Mouse (Mus musculus) midbrain, embryonic 14.5 days (tissue): ENCODE results near the gene Gpank1. TPM values are rescaled to one million over a fixed set of nuclear protein-coding genes. Genes with fewer than 3 reads are reported as not detected.
A peak's percentile ranks its signal among the peaks of the same experiment; 100 is the strongest.

ENCODE experiments used
- ATAC-seq: fragments of 200-750 bp; cut with Nextera tagmentation; 2 replicates; pipeline ENCODE4 v1.8.0; 2017; ENCODE audit warnings: moderate number of reproducible peaks, moderate library complexity; ENCODE audit not compliant: low FRiP score, low TSS enrichment
- DNase-seq: peaks from one replicate; pipeline ENCODE4 v3.0.0-alpha.2; 2015
- H3K27ac ChIP-seq: fragments of 300-500 bp; sonication (generic); replicated peaks from 2 replicates; pipeline ENCODE4 v1.5.1; 2014; ENCODE audit warnings: mild to moderate bottlenecking, low read depth, low read length, moderate library complexity
- H3K27me3 ChIP-seq: fragments of 300-500 bp; sonication (generic); 2 replicates; pipeline ENCODE4 v1.6.1; 2014; ENCODE audit warnings: low read length, control low read depth, mixed read lengths; ENCODE audit not compliant: control insufficient read depth, insufficient read depth
- H3K36me3 ChIP-seq: fragments of 300-500 bp; sonication (generic); 2 replicates; pipeline ENCODE4 v1.6.1; 2014; ENCODE audit warnings: low read length, control low read depth; ENCODE audit not compliant: control insufficient read depth, insufficient read depth
- H3K4me1 ChIP-seq: fragments of 300-500 bp; sonication (generic); 2 replicates; pipeline ENCODE4 v1.6.1; 2014; ENCODE audit warnings: mild to moderate bottlenecking, antibody characterized with exemption, low read length, control low read depth; ENCODE audit not compliant: control insufficient read depth, insufficient read depth
- H3K4me2 ChIP-seq: fragments of 300-500 bp; sonication (generic); 2 replicates; pipeline ENCODE4 v1.6.1; 2014; ENCODE audit warnings: mild to moderate bottlenecking, low read length, moderate library complexity
- H3K4me3 ChIP-seq: fragments of 300-500 bp; sonication (generic); replicated peaks from 2 replicates; pipeline ENCODE4 v1.5.1; 2014; ENCODE audit warnings: low read depth, low read length
- H3K9ac ChIP-seq: fragments of 300-500 bp; sonication (generic); replicated peaks from 2 replicates; pipeline ENCODE4 v1.6.1; 2014; ENCODE audit warnings: mild to moderate bottlenecking, low read length, moderate library complexity
- H3K9me3 ChIP-seq: fragments of 300-500 bp; sonication (generic); 2 replicates; pipeline ENCODE4 v1.6.1; 2016; ENCODE audit warnings: low read length, control low read depth, mixed read lengths; ENCODE audit not compliant: control insufficient read depth
- WGBS: fragments of 180-500 bp; shearing (Covaris S2); extraction: QIAGEN DNeasy Blood & Tissue Kit; methylation state at CpG from one replicate; pipeline ENCODE4 v1.1.7; 2014; 5-methylcytosine and 5-hydroxymethylcytosine counted together
- polyA plus RNA-seq: library from polyadenylated mRNA; unstranded; fragments of >200 nt; fragmentation: Nextera tagmentation; extraction: Ambion mirVana; gene quantifications from 2 replicates; pipeline ENCODE4 v1.2.1, GENCODE M21; 2014

Gpank1 gene
- polyA plus RNA-seq, 1 experiment from 2014 or later = 24.2 TPM

DNA sequence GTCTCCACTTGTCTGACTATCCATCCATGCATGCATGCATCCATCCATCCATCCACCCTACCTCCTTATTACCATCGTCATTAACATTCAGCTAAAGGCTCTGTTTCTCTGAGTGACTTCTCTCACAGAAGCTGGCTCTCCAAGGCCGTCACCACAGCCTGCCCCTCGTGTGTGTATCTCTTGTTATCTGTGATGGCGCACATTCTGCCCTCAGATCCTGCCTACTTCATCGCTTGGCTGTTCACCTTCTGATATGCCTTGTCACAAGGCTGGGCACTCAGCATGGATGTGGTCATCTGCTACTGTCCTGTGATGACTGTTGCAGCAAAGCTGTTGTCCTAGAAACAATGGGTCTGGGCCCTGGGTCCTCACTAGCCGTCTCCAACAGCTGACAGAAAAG, 16.5 kb upstream of the Gpank1 start:
- Histone ChIP-seq H3K4me2 (no peak overlapping the region), H3K27me3 (no peaks in the 10 kb centered on the region), H3K9me3 (no peaks in the 10 kb centered on the region), H3K36me3 (peaks cover 52% of the 10 kb centered on the region), H3K27ac (no peak overlapping the region), H3K4me1 (0 out of 2 replicates have a peak, but pooled peaks cover 3% of the 10 kb centered on the region), H3K4me3 (no peak overlapping the region), H3K9ac (no peak overlapping the region)
- DNase-seq (no peak), ATAC-seq (no peak)
- 71% methylated on average over 6 of the region's 6 CpGs for WGBS

DNA sequence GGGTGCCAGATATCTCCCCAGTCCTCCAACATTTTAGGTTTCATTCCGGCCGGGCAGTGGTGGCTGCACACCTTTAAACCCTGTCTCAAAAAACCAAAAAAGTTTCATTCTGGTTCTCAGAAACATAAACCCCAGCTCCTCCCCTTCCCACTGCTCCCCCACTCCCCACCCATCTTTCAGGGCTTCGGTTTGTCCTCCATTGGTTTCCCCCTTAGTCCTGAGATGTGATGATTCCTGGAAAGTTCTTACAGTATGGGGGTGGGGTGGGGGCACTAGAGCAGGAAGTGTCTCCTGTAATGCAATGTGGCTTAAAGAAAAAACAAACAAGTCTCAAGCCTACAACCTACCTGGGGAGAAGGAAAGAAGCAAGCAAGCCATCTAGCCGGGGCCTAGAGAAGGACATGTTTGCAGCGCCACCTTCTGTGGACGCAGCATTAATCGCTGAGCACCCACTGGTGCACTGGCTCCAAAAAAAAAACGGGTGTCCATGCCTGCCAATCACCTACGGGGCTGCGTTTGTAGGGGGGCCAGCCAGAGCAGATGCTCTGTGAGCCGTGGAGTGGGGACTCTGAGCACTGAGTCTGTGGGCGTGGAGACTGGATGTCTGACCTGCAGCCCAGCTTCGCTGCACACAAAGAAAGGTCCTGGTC, 15.4 kb upstream of the Gpank1 start:
- DNase-seq (peak; percentile 70), ATAC-seq (no peak)
- 18% methylated on average over 13 of the region's 13 CpGs for WGBS
- H3K27me3 ChIP-seq = no peaks in the 10 kb centered on the region
- peak overlapping the region; percentile 39; the same call in 1 of the 2 replicates for H3K9ac ChIP-seq
- no peak overlapping the region for H3K27ac ChIP-seq
- H3K4me3 ChIP-seq = no peak overlapping the region
- no peaks in the 10 kb centered on the region for H3K9me3 ChIP-seq
- H3K4me2 ChIP-seq = peak overlapping the region; percentile 28
- H3K36me3 ChIP-seq = peaks cover 41% of the 10 kb centered on the region
- H3K4me1 ChIP-seq = 0 out of 2 replicates have a peak, but pooled peaks cover 3% of the 10 kb centered on the region

DNA sequence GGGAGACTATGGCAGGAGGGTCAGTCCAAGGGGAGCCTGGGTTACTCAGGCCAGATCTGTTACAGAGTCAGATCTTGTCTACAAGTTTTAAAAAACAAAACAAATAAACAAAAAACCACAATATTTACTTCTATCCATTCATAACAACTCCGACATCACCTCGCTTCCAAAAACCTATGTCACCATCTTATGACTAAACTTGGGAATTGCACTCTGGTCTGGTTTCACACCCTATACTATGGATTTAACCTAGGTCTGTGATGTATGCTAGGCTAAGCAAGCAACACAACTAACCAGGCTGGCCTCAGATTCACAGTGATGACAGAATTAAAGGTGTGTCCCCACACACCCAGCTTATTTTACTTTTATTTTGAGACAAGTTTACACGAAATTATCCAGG, 14.7 kb upstream of the Gpank1 start:
- Histone ChIP-seq H3K4me2 (peak overlapping the region; percentile 28), H3K9ac (no peak overlapping the region), H3K4me3 (no peak overlapping the region), H3K27ac (no peak overlapping the region), H3K27me3 (no peaks in the 10 kb centered on the region), H3K4me1 (0 out of 2 replicates have a peak, but pooled peaks cover 3% of the 10 kb centered on the region), H3K36me3 (peaks cover 34% of the 10 kb centered on the region), H3K9me3 (no peaks in the 10 kb centered on the region)
- WGBS = 66% methylated on average over 3 of the region's 3 CpGs
- peak; percentile 39 for DNase-seq
- ATAC-seq = no peak

DNA sequence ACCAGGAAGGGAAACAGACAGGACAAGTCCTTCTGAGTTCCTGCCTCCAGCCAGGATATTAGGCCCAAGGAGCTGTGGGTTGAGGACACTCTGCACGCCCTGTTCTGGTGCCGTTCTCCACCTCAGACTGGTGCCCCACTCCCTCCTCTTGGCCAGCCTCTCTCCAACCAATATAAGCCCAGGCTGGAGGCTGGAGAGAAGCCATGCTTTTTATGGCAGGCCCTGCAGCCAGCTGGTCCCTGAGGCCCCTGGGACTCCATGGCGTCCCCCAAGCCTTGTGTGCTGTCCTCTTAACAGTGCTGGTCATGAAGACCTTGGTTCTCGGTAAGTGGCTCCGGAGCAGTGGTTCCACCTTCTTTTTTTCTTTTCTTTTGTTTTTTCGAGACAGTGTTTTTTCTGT, 13.2 kb upstream of the Gpank1 start, which contains the start of gene Ly6g5c:
Ly6g5c (plus strand) TSS at position 183 of the 400 bp plus-strand sequence.
- Histone ChIP-seq H3K36me3 (peaks cover 19% of the 10 kb centered on the region), H3K27me3 (no peaks in the 10 kb centered on the region), H3K9ac (no peak within 1 kb of the TSS), H3K4me1 (0 out of 2 replicates have a peak, but pooled peaks cover 3% of the 10 kb centered on the region), H3K9me3 (no peaks in the 10 kb centered on the region), H3K4me3 (no peak within 1 kb of the TSS), H3K27ac (no peak within 1 kb of the TSS), H3K4me2 (no peak within 1 kb of the TSS)
- 82% methylated on average over 6 of the region's 6 CpGs for WGBS
- DNase-seq (no peak), ATAC-seq (no peak)

DNA sequence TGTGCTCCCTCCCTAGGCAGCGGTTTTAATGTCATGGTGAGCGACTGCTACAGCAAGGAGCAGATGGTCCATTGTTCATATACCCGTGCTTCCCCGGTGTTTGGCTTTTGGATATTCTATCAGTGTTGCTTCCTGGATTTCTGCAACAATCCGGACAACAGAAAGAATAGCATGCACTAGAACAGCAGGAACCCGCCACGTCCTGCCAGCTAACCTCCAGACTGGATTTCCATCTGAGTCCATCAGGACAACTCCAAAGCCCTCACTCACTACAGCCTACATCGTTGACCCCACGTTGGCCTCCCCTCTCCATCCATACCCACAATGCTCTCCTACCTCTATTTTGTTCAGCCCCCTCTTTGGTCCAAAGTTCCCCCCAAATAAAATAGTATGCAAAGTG, 9.5 kb upstream of the Gpank1 start:
- WGBS = 73% methylated on average over 9 of the region's 9 CpGs
- no peaks in the 10 kb centered on the region for H3K27me3 ChIP-seq
- no peaks in the 10 kb centered on the region for H3K9me3 ChIP-seq
- no peaks in the 10 kb centered on the region for H3K4me1 ChIP-seq
- H3K27ac ChIP-seq = no peak overlapping the region
- H3K4me2 ChIP-seq = no peak overlapping the region
- peaks cover 30% of the 10 kb centered on the region for H3K36me3 ChIP-seq
- no peak overlapping the region for H3K4me3 ChIP-seq
- no peak overlapping the region for H3K9ac ChIP-seq
- DNase-seq (no peak), ATAC-seq (no peak)

DNA sequence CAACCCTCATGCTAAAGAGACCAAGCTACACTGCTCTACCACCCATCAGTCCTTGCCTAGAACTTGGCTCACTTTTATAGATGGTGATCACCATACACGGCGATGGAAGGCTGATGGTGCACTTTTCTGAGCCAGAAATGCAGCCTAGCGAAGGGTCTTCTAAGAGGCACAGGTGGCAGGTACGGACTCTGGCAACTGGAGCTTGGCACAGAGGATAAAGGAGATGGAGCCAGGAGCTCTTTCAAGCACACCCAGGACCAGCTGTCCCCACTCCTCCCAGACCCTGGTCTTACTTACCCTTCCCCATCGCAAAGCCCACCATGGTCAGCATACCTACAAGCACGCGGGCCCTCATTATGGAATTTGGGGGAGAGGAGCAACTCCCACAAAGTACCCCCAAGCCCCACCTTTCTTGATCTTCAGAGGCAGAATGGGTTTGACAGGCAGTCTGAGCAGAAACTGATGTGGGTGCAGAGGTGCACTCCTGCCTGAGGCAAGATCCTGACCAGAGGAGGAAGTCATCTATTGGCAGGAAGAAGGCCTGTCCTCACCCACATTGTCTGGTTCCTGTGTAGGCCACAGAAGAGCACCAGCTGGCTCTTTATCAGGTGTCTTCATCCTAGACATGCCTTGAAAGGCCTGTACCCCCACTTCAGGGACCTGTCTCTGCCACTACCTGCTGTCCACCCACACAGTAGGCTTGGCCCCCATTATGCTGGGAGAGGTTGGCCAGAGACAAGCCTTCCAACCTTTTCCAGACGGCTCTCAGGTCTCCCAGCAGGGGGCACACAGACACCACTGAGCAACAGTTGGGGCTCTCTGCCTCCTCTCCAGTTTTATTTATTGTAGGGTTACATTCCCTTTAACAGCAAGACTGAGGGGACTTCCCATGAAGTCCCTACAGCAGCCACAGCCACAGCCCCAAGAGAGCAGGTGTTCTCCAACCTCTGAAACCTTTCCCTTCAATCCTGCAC, 5.9 kb upstream of the Gpank1 start, which contains the start of gene Ly6g5b:
Ly6g5b (minus strand) TSS at position 383 of the 974 bp plus-strand sequence.
- no peak within 1 kb of the TSS for H3K4me3 ChIP-seq
- ATAC-seq (no peak), DNase-seq (peak; percentile 21)
- no peak within 1 kb of the TSS for H3K4me2 ChIP-seq
- H3K36me3 ChIP-seq = peaks cover 58% of the 10 kb centered on the region
- H3K9ac ChIP-seq = no peak within 1 kb of the TSS
- peaks cover 3% of the 10 kb centered on the region for H3K4me1 ChIP-seq
- H3K9me3 ChIP-seq = no peaks in the 10 kb centered on the region
- 88% methylated on average over 8 of the region's 8 CpGs for WGBS
- no peaks in the 10 kb centered on the region for H3K27me3 ChIP-seq
- no peak within 1 kb of the TSS for H3K27ac ChIP-seq

DNA sequence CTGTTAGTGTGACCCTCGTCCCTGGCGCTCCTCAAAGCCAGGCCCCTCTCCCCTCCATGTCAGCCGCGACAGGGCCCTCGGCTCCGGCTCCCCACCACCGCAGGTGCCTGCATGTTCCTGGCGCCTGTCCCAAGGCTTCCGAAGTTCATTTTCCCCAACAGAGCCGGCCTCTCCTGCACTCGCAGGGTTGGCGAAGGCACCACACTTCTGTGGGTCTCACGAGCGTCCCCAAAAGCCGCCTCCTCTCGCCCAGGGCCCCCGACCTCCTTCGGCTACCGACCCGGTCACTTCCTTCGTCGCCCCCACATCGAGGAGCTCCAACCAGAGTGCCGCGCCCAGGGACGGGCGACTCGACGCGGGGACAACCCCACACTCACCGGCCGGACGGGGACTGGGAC, 511 bp upstream of the Gpank1 start:
- H3K4me2 ChIP-seq = peak overlapping the region; percentile 96
- 0% methylated on average over 33 of the region's 33 CpGs for WGBS
- ATAC-seq (no peak; the same call in 1 of the 2 replicates), DNase-seq (no peak)
- H3K36me3 ChIP-seq = peaks cover 48% of the 10 kb centered on the region
- H3K4me1 ChIP-seq = peaks cover 11% of the 10 kb centered on the region
- H3K4me3 ChIP-seq = peak overlapping the region; percentile 96
- H3K27ac ChIP-seq = peak overlapping the region; percentile 52
- peak overlapping the region; percentile 90 for H3K9ac ChIP-seq
- no peaks in the 10 kb centered on the region for H3K27me3 ChIP-seq
- no peaks in the 10 kb centered on the region for H3K9me3 ChIP-seq

DNA sequence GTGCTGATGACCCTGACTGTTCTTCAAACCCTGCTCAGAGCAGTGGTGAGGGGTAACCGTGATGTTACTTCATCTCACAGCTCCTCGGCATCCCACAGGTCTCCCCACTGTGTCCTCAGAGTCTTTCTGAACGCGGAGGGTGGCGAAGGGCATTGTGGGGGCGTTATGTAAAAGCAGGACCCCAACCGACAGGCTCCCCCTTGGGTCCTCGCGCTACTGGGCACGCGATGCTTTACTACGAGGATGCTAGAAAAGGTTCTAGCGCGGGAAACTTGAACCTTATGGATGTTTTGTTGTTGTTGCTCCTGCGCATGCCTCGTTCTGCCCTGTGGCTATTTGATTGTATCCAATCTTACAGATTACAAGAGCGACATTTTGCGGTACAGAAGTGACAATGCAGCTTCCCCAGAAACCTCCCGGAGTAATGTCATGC, 632 bp downstream of the Gpank1 start, which contains the start of gene Csnk2b:
Csnk2b (minus strand) TSS at position 183 of the 433 bp plus-strand sequence.
- Histone ChIP-seq H3K4me2 (peak within 1 kb of the TSS; percentile 96), H3K9ac (peak within 1 kb of the TSS; percentile 90), H3K27ac (peak within 1 kb of the TSS; percentile 90), H3K27me3 (no peaks in the 10 kb centered on the region), H3K36me3 (peaks cover 39% of the 10 kb centered on the region), H3K4me1 (peaks cover 16% of the 10 kb centered on the region), H3K4me3 (peak within 1 kb of the TSS; percentile 96), H3K9me3 (no peaks in the 10 kb centered on the region)
- under 1% methylated on average over 19 of the region's 19 CpGs for WGBS
- ATAC-seq (peak; percentile 46; the same call in 1 of the 2 replicates), DNase-seq (peak; percentile 89)
